Mouse (Mus musculus): ENCODE data around the gene Piezo1.

DNA sequence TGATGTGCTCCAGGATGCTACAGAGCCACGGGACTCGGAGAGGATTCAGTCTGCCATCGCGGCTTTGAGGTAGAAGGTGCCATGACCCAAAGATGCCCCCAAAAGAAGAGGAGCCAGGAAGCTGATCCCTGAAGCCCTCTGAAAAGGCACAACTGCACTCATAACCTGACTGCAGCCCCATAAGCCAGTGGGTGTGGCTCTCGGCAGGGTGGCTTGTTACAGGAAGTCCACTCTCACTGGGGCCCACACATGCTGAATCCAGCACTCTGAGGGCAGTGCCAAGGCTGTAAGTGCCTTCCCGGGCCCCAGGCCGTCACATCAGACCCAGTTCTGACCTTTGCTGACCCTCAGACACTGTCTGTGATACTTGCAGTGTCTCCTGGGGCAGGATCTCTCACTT lies 38.7 kb downstream of the Piezo1 start:
- TF ChIP-seq CTCF (IDR thresholded peaks at IDR 0.05; ENCODE audit: extremely low read depth, insufficient read depth, low read length) (no peak), POLR2A (IDR thresholded peaks at IDR 0.05; ENCODE audit: extremely low read depth, insufficient read depth, low read length) (no peak)
